Mouse (Mus musculus): ENCODE measurements around the gene Thoc6.
A peak's percentile ranks its signal among the peaks of the same experiment; 100 is the strongest.

Thoc6 gene

GRCm38 (mm10) chr17:23677236-23677679 lies 3.6 kb upstream of the Thoc6 start, which contains the start of gene Tnfrsf12a:
TSS of gene Tnfrsf12a (minus strand) at chr17:23677468.
- DNase-seq (ENCODE audit: low spot score in 2 of 2): peak; percentile 66 to 70

DNA sequence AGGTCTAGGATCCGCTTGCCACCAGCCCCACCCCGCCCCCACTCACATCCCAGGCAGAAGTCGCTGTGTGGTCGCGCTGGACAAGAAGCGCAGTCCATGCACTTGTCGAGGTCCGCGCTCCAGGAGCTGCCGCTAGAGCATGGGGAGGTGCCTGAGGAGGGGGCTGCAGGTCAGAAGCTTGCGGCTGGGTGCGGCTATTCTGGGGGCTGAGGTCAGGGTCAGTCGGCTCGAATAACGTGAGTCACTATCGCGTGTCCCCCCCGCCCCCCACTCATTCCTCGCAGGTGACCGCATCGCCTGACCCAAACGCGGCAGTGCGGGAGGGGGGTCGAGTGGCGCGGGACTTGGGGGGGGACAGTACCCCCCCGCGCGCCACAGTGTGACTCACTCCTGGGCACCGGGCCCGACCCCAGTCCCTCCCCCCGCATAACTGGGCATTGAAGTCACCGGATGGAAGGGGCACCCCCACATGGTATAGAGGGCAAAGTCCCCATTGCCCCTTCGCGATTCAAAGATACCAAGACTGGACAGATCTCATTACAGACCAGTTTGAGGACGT lies 2.9 kb upstream of the Thoc6 start:
- DNase-seq (ENCODE audit: low spot score in 2 of 2): no peak

- no peak for DNase-seq (ENCODE audit: low spot score in 2 of 2)
Observed at GRCm38 (mm10) chr17:23675564-23676281, 2.0 kb upstream of the Thoc6 start.

DNA sequence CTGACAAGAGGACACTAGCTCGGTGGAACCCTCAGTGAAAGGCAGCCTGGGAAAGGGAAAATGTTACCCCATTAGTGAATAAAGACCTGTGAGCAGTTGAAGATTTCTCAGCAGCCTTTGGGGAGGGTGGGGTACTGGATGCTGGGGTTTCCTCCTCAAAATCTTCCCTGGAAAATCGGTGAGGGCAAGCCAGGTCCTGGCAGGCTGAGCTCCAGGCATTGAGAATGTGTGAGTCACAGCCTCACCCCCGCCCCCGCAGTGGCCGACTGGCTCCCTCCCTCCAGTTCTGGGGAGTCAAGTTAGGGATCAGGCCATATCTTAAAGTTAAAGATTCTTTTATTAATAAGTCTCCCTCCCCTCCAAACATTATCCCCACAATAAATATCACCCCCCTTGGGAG lies 1.4 kb upstream of the Thoc6 start:
- DNase-seq (ENCODE audit: low spot score in 2 of 2): no peak

- no peak for DNase-seq (ENCODE audit: low spot score in 2 of 2)
Observed at GRCm38 (mm10) chr17:23674271-23674952, 730 bp upstream of the Thoc6 start.

GRCm38 (mm10) chr17:23672761-23673160 lies 921 bp downstream of the Thoc6 start:
- no peak for DNase-seq (ENCODE audit: low spot score in 2 of 2)

DNA sequence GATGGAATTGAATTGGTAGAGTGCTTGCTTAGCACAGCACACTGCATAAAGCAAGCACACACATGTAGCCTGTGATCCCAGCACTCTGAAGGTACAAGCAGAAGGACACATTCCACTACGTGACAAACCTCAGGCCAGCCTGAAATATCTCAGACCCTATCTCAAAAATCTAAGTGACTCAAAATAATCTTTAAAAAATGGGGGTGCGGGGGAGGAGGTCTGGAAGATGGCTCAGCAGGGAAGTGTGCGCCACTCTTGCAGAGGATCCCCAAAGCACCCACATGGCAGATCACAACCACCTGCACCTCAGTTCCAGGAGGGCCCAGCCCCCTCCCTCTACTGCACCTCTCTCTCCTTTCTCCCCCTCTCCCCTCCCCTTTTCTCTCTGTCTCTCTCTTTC lies 2.2 kb downstream of the Thoc6 start:
- DNase-seq (ENCODE audit: low spot score in 2 of 2): no peak

DNA sequence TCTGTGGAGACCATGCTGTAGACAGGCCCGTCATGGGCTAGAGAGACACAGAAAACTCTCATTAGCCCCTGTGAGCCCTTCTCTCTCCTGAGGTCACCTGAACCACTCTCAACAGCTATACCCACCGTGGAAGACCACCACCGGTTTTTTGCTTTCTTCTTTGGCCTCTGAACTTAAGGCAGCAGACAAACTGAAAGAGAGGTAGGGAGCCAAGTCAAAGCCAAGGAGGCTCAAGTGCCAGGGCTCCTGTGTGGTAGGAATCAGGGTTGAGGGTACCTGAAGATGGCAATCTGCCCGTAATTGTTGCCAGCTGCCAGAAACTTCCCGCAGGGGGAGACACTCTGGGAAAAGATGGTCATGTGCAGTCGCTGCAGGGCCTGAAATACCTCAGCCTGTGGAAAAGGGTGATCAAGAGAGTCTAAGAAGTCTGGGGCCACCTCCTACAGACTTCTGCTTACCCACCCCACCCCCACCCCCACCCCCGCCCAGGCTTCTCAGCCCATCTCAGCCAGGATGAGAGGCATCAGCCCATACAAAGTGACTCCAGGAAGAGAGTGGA lies 3.1 kb downstream of the Thoc6 start:
- no peak for DNase-seq (ENCODE audit: low spot score in 2 of 2)

DNA sequence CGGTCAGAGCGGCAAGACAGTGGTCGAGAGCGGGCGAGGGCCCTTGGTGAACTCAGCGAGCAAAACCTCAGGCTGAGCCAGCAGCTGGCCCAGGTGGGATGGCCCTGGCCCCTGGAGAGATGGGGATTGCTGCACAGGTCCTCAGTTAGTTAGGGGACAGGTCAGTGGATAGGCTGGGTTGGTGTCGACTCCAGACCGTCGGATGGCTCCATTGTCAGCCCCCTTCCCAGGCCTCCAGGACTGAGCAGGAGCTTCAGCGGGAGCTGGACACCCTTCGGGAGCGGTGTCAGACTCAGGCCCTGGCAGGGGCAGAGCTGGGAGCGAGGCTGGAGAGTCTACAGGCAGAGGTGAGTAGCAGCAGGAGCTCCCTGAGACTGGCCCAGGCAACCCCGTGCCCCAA lies 8.2 kb downstream of the Thoc6 start:
- no peak for DNase-seq (ENCODE audit: low spot score in 2 of 2)

DNA sequence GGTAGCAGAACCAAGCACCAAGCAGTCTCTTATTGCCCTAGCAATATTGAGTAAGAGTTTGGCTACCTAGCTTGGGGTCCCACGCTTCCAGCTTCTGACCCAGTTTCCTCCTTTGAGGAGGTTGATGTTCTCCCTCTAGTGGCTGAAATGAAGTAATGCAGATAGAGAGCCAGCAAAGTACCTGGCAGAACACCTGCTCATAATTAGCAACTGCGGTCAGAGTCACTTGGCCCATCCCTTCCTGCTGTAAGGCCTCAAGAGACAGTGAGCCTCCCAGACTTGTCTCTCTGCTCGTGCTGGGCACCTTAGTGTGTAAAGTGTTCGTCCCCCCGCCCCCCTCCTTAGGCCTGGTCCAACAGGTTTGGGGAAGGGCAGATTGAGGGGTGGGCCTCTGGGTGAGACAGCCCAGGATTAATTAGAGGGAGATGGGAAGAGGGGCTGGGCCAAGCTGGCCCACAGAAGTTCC lies 9.1 kb downstream of the Thoc6 start:
- DNase-seq (ENCODE audit: low spot score in 2 of 2): no peak

DNA sequence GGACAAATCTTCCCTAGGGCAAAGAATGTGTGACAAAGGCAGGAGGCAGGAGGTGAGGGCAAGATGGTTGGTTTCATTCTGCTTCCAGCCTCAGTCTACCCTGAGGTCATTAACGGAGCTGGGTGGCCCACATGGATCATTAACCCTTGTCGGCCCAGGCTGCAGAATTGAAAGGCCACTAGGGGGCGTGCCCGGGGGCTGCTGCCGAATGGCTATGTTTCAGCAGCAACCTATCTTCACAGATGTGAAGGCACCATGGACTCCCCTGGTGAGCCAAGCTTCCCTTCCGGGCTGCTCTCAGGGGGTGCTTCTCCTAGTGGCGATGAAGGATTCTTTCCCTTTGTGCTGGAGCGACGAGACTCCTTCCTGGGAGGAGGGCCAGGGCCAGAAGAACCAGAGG lies 12.2 kb downstream of the Thoc6 start:
- no peak for DNase-seq (ENCODE audit: low spot score in 2 of 2)

DNA sequence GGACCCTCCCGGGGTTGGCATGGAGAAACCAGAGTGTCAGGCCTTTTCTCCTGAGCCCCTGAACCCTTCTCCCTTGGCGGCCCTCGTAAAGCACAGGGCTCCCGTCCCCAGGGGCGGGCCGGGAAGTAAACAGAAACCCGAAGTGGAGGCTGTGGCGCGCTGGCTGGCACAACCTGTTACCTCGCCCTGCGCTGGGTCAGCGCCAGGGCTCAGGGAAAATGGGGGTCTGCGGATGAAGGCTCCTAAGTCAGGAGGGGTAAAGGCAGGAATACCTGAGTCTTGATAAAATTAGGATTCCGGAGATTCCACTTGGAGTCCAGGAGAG lies 12.8 kb downstream of the Thoc6 start:
- no peak for DNase-seq (ENCODE audit: low spot score in 2 of 2)

GRCm38 (mm10) chr17:23660117-23660875 lies 13.4 kb downstream of the Thoc6 start, which contains the start of gene Bicdl2:
TSS of gene Bicdl2 (plus strand) at chr17:23660506.
- DNase-seq (ENCODE audit: low spot score in 2 of 2): no peak

GRCm38 (mm10) chr17:23658450-23658849 lies 15.2 kb downstream of the Thoc6 start:
- DNase-seq (ENCODE audit: low spot score in 2 of 2): no peak

GRCm38 (mm10) chr17:23654410-23654809 lies 19.3 kb downstream of the Thoc6 start:
- DNase-seq (ENCODE audit: low spot score in 2 of 2): no peak

- no peak for DNase-seq (ENCODE audit: low spot score in 2 of 2)
Observed at GRCm38 (mm10) chr17:23654001-23654400, 19.7 kb downstream of the Thoc6 start.

GRCm38 (mm10) chr17:23653324-23653723 lies 20.4 kb downstream of the Thoc6 start:
- DNase-seq (ENCODE audit: low spot score in 2 of 2): no peak

- no peak for DNase-seq (ENCODE audit: low spot score in 2 of 2)
Observed at GRCm38 (mm10) chr17:23651363-23651762, 22.3 kb downstream of the Thoc6 start.

- no peak for DNase-seq (ENCODE audit: low spot score in 2 of 2)
Observed at GRCm38 (mm10) chr17:23645894-23646293, 27.8 kb downstream of the Thoc6 start.

- DNase-seq (ENCODE audit: low spot score in 2 of 2): no peak
Observed at GRCm38 (mm10) chr17:23644613-23645495, 28.8 kb downstream of the Thoc6 start, which contains the start of gene Mmp25. TSS of gene Mmp25 (minus strand) at chr17:23645277.

GRCm38 (mm10) chr17:23631241-23631640 lies 42.4 kb downstream of the Thoc6 start:
- no peak for DNase-seq (ENCODE audit: low spot score in 2 of 2)

Data from right cerebral cortex, postnatal 36 days (tissue).